Mouse (Mus musculus) lung, adult 2 months (tissue): ENCODE measurements around the gene Slc5a3.

ENCODE experiments used
- CTCF ChIP-seq: fragments of 200-500 bp; IDR thresholded peaks from 2 replicates; pipeline ENCODE4 v1.5.1; 2011; ENCODE audit warnings: mild to moderate bottlenecking, low read length, control low read depth; ENCODE audit not compliant: insufficient read depth
- POLR2A ChIP-seq: fragments of 200-500 bp; IDR thresholded peaks from 2 replicates; pipeline ENCODE4 v1.6.1; 2011; ENCODE audit warnings: low read depth, mild to moderate bottlenecking, control low read depth, low read length, borderline replicate concordance; ENCODE audit errors: extremely low read depth

- TF ChIP-seq CTCF, result no peak
- no peak for TF ChIP-seq POLR2A
These were observed 12.2 kb downstream of the Slc5a3 start for GRCm38 (mm10) chr16:92070338-92070737.
